Mouse (Mus musculus): Measurements from ENCODE around the gene Tph1. TPM values are rescaled to one million over a fixed set of nuclear protein-coding genes. Genes with fewer than 3 reads are reported as not detected.
"Not testable (repeated sequence)": the region's sequence is repeated elsewhere in the genome, so short reads cannot be mapped to it uniquely, and the experiment has no call there.

The Tph1 gene
- not detected in 2 replicates for polyA plus RNA-seq (2012; ENCODE audit: insufficient read depth, insufficient read length, missing spikeins)

- Histone ChIP-seq H3K4me3 (ENCODE audit: insufficient read depth, low read depth, low read length) (no peak within 1 kb of the TSS), H3K4me1 (ENCODE audit: control insufficient read depth, insufficient read depth, insufficient read length, low read length) (no peaks in the 10 kb centered on the region), H3K27ac (replicated peaks; ENCODE audit: low read depth, low read length) (no peak within 1 kb of the TSS)
Measured at GRCm38 (mm10) chr7:46672160-46672672, at the start of gene Tph1. Gene Tph1, minus strand, starts transcription at chr7:46672537.

GRCm38 (mm10) chr7:46720460-46720859 lies 48.1 kb upstream of the Tph1 start:
- H3K4me3 ChIP-seq (ENCODE audit: insufficient read depth, low read depth, low read length), result no peak overlapping the region
- no peak overlapping the region for H3K27ac ChIP-seq (replicated peaks; ENCODE audit: low read depth, low read length)
- peaks cover 2% of the 10 kb centered on the region; the same call in 1 of the 2 replicates for H3K4me1 ChIP-seq (ENCODE audit: control insufficient read depth, insufficient read depth, insufficient read length, low read length)

- Histone ChIP-seq H3K4me3 (ENCODE audit: insufficient read depth, low read depth, low read length) (no peak overlapping the region), H3K27ac (replicated peaks; ENCODE audit: low read depth, low read length) (no peak overlapping the region), H3K4me1 (ENCODE audit: control insufficient read depth, insufficient read depth, insufficient read length, low read length) (peaks cover 2% of the 10 kb centered on the region; the same call in 1 of the 2 replicates)
Measured at GRCm38 (mm10) chr7:46719526-46719925, 47.2 kb upstream of the Tph1 start.

- H3K4me1 ChIP-seq (ENCODE audit: control insufficient read depth, insufficient read depth, insufficient read length, low read length), result peaks cover 2% of the 10 kb centered on the region; the same call in 1 of the 2 replicates
- H3K4me3 ChIP-seq (ENCODE audit: insufficient read depth, low read depth, low read length), result no peak overlapping the region
- H3K27ac ChIP-seq (replicated peaks; ENCODE audit: low read depth, low read length), result no peak overlapping the region
Measured at GRCm38 (mm10) chr7:46718591-46719270, 46.4 kb upstream of the Tph1 start.

GRCm38 (mm10) chr7:46716897-46717296 lies 44.6 kb upstream of the Tph1 start:
- H3K4me1 ChIP-seq (ENCODE audit: control insufficient read depth, insufficient read depth, insufficient read length, low read length), result peaks cover 2% of the 10 kb centered on the region; the same call in 1 of the 2 replicates
- H3K27ac ChIP-seq (replicated peaks; ENCODE audit: low read depth, low read length), result peak overlapping the region; percentile 26; the same call in 1 of the 2 replicates
- H3K4me3 ChIP-seq (ENCODE audit: insufficient read depth, low read depth, low read length), result no peak overlapping the region

GRCm38 (mm10) chr7:46715600-46715999 lies 43.3 kb upstream of the Tph1 start, which contains the start of gene Saa3:
Gene Saa3, minus strand, starts transcription at chr7:46715700.
- Histone ChIP-seq H3K27ac (replicated peaks; ENCODE audit: low read depth, low read length) (no peak within 1 kb of the TSS), H3K4me1 (ENCODE audit: control insufficient read depth, insufficient read depth, insufficient read length, low read length) (peaks cover 2% of the 10 kb centered on the region; the same call in 1 of the 2 replicates), H3K4me3 (ENCODE audit: insufficient read depth, low read depth, low read length) (no peak within 1 kb of the TSS)

GRCm38 (mm10) chr7:46714518-46714917 lies 42.2 kb upstream of the Tph1 start:
- H3K27ac ChIP-seq (replicated peaks; ENCODE audit: low read depth, low read length), result no peak overlapping the region
- H3K4me1 ChIP-seq (ENCODE audit: control insufficient read depth, insufficient read depth, insufficient read length, low read length), result peaks cover 2% of the 10 kb centered on the region; the same call in 1 of the 2 replicates
- H3K4me3 ChIP-seq (ENCODE audit: insufficient read depth, low read depth, low read length), result no peak overlapping the region

GRCm38 (mm10) chr7:46712250-46712649 lies 39.9 kb upstream of the Tph1 start:
- H3K4me3 ChIP-seq (ENCODE audit: insufficient read depth, low read depth, low read length), result no peak overlapping the region
- H3K4me1 ChIP-seq (ENCODE audit: control insufficient read depth, insufficient read depth, insufficient read length, low read length), result no peaks in the 10 kb centered on the region
- no peak overlapping the region for H3K27ac ChIP-seq (replicated peaks; ENCODE audit: low read depth, low read length)

GRCm38 (mm10) chr7:46710390-46710844 lies 38.1 kb upstream of the Tph1 start, which contains the start of gene Saal1:
Gene Saal1, minus strand, starts transcription at chr7:46710680.
- H3K4me3 ChIP-seq (ENCODE audit: insufficient read depth, low read depth, low read length), result peak within 1 kb of the TSS; percentile 98
- H3K4me1 ChIP-seq (ENCODE audit: control insufficient read depth, insufficient read depth, insufficient read length, low read length), result no peaks in the 10 kb centered on the region
- peak within 1 kb of the TSS; percentile 59; the same call in 1 of the 2 replicates for H3K27ac ChIP-seq (replicated peaks; ENCODE audit: low read depth, low read length)

GRCm38 (mm10) chr7:46700521-46701025 lies 28.2 kb upstream of the Tph1 start:
- Histone ChIP-seq H3K4me1 (ENCODE audit: control insufficient read depth, insufficient read depth, insufficient read length, low read length) (no peaks in the 10 kb centered on the region), H3K27ac (replicated peaks; ENCODE audit: low read depth, low read length) (no peak overlapping the region), H3K4me3 (ENCODE audit: insufficient read depth, low read depth, low read length) (no peak overlapping the region)

GRCm38 (mm10) chr7:46696754-46697153 lies 24.4 kb upstream of the Tph1 start:
- no peak overlapping the region for H3K27ac ChIP-seq (replicated peaks; ENCODE audit: low read depth, low read length)
- no peak overlapping the region for H3K4me3 ChIP-seq (ENCODE audit: insufficient read depth, low read depth, low read length)
- H3K4me1 ChIP-seq (ENCODE audit: control insufficient read depth, insufficient read depth, insufficient read length, low read length), result no peaks in the 10 kb centered on the region

- Histone ChIP-seq H3K27ac (replicated peaks; ENCODE audit: low read depth, low read length) (no peak overlapping the region), H3K4me1 (ENCODE audit: control insufficient read depth, insufficient read depth, insufficient read length, low read length) (no peaks in the 10 kb centered on the region), H3K4me3 (ENCODE audit: insufficient read depth, low read depth, low read length) (no peak overlapping the region)
Measured at GRCm38 (mm10) chr7:46686827-46687226, 14.5 kb upstream of the Tph1 start.

GRCm38 (mm10) chr7:46680732-46681131 lies 8.4 kb upstream of the Tph1 start:
- Histone ChIP-seq H3K4me1 (ENCODE audit: control insufficient read depth, insufficient read depth, insufficient read length, low read length) (no peaks in the 10 kb centered on the region), H3K4me3 (ENCODE audit: insufficient read depth, low read depth, low read length) (no peak overlapping the region), H3K27ac (replicated peaks; ENCODE audit: low read depth, low read length) (no peak overlapping the region)

GRCm38 (mm10) chr7:46679044-46679443 lies 6.7 kb upstream of the Tph1 start:
- not testable (repeated sequence) for H3K4me3 ChIP-seq (ENCODE audit: insufficient read depth, low read depth, low read length); H3K4me1 ChIP-seq (ENCODE audit: control insufficient read depth, insufficient read depth, insufficient read length, low read length); H3K27ac ChIP-seq (replicated peaks; ENCODE audit: low read depth, low read length)

GRCm38 (mm10) chr7:46678417-46678816 lies 6.1 kb upstream of the Tph1 start:
- Histone ChIP-seq H3K27ac (replicated peaks; ENCODE audit: low read depth, low read length) (no peak overlapping the region), H3K4me1 (ENCODE audit: control insufficient read depth, insufficient read depth, insufficient read length, low read length) (no peaks in the 10 kb centered on the region), H3K4me3 (ENCODE audit: insufficient read depth, low read depth, low read length) (no peak overlapping the region)

Measured in brown adipose tissue, adult 24 weeks (tissue).